Mouse (Mus musculus) CH12.LX (cell line): Measurements from ENCODE around the gene Cldn7.

Source experiments
- BHLHE40 ChIP-seq: IDR thresholded peaks from 2 replicates; pipeline ENCODE4 v1.6.1; 2011; ENCODE audit warnings: mild to moderate bottlenecking, low read depth, low read length, improper control_type of control experiment
- CHD1 ChIP-seq: IDR thresholded peaks from 2 replicates; pipeline ENCODE4 v1.6.1; 2012; ENCODE audit warnings: low read depth, low read length, improper control_type of control experiment, inconsistent platforms
- CHD2 ChIP-seq: IDR thresholded peaks from 2 replicates; pipeline ENCODE4 v1.6.1; 2011; ENCODE audit warnings: low read length, improper control_type of control experiment
- CTCF ChIP-seq, 2 experiments: IDR thresholded peaks in 1 of 2; conservative IDR thresholded peaks in 1 of 2; 2 replicates each; pipeline ENCODE4 v1.5.1; 2011 to 2012; ENCODE audit warnings: low read depth in 2 of 2, low read length in 2 of 2, improper control_type of control experiment in 1 of 2, inconsistent platforms in 1 of 2, mild to moderate bottlenecking in 1 of 2, moderate library complexity in 1 of 2
- HCFC1 ChIP-seq: IDR thresholded peaks from 2 replicates; pipeline ENCODE4 v1.6.1; 2012; ENCODE audit warnings: low read depth, mild to moderate bottlenecking, inconsistent platforms, low read length, improper control_type of control experiment
- MAX ChIP-seq: IDR thresholded peaks from 2 replicates; pipeline ENCODE4 v1.6.1; 2011; ENCODE audit warnings: low read length, improper control_type of control experiment
- MEF2A ChIP-seq: IDR thresholded peaks from 2 replicates; pipeline ENCODE4 v1.6.1; 2014; ENCODE audit warnings: low read depth, mild to moderate bottlenecking, inconsistent platforms, low read length, improper control_type of control experiment, borderline replicate concordance
- POLR2A ChIP-seq: IDR thresholded peaks from 2 replicates; pipeline ENCODE4 v1.6.1; 2011; ENCODE audit warnings: low read depth, mild to moderate bottlenecking, improper control_type of control experiment, low read length
- TCF12 ChIP-seq: IDR thresholded peaks from 2 replicates; pipeline ENCODE4 v1.6.1; 2014; ENCODE audit warnings: low read depth, mild to moderate bottlenecking, inconsistent platforms, low read length, improper control_type of control experiment

DNA sequence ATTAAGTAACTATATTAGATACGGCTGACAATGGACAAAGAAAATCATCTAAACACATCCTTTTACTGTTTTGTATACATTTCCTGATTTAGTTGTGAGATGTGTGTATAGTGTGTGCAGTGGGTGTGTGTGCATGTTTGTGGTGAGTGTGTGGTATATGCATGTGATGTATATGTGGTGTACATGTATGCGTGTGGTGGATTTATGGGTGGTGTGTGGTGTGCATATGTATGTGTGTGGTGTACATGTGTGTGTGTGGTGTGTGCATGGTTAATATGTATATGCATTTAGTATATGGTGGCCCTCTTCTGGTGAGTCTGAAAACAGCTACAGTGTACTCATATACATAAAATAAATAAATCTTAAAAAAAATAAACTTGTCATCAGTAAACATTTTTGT is 37.1 kb upstream of the Cldn7 start:
- no peak for TF ChIP-seq CHD2
- TF ChIP-seq MAX, result no peak
- no peak for TF ChIP-seq TCF12
- no peak for TF ChIP-seq HCFC1
- TF ChIP-seq POLR2A, result no peak
- TF ChIP-seq BHLHE40, result no peak
- TF ChIP-seq CTCF (conservative IDR thresholded peaks at IDR 0.05 in 1 of 2, IDR thresholded peaks at IDR 0.05 in 1 of 2; ENCODE audit: low read depth in 2 of 2, low read length in 2 of 2), result peak in 1 of 2 experiments; percentile 20; a peak in 2 of 4 replicates
- no peak for TF ChIP-seq CHD1
- no peak for TF ChIP-seq MEF2A
